Comparison of ENCODE assay signal across 16 mouse cellular contexts in the genomic region with DNA sequence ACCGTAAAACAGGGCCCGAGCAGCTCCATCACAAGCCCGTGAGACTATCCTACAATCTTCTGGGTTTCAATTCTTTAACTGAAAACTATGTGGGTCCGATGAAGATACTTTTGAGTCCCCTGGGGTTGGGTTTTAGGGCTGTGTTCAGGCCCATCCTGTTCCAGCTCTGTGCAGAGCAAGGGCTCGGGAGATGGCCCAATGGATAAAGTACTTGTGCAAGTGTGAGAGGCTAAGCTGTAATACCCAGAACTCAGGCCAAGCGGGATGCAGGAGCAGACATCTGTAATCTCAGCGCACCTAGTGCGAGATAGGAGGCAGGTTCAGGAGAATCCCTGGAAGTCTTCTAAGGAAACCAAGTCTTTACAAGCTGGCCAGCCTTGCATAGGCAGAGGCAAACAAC.
"Had no signal": no experiment of that assay in that cellular context is flagged by ENCODE, and none has a peak within 500 bp of the region (broad histone marks: within the 10 kb centered on the region; RNA-seq: fewer than 3 reads in every experiment).

No protein-coding gene starts in this region.

- H3K4me3 ChIP-seq: layer of hippocampus, adult 2 months; limb, embryonic 10.5 days; limb, embryonic 13.5 days; midbrain, embryonic 12.5 days; midbrain, embryonic 15.5 days had no signal

- H3K9ac ChIP-seq: limb, embryonic 13.5 days; liver, embryonic 14.5 days; liver, postnatal 0 days; lung, embryonic 14.5 days; midbrain, embryonic 12.5 days; midbrain, embryonic 15.5 days had no signal

- H3K36me3 ChIP-seq: midbrain, embryonic 12.5 days; midbrain, embryonic 15.5 days had no signal

- H3K27ac ChIP-seq: kidney, postnatal 0 days; layer of hippocampus, adult 2 months; limb, embryonic 10.5 days; limb, embryonic 13.5 days; liver, embryonic 14.5 days; macrophage; midbrain, embryonic 12.5 days; midbrain, embryonic 15.5 days had no signal

- ATAC-seq: lung, postnatal 0 days; midbrain, embryonic 15.5 days had no signal

- H3K27me3 ChIP-seq: limb, embryonic 13.5 days; midbrain, embryonic 12.5 days; midbrain, embryonic 15.5 days had no signal

- H3K9me3 ChIP-seq: limb, embryonic 10.5 days; limb, embryonic 13.5 days; midbrain, embryonic 12.5 days; midbrain, embryonic 15.5 days had no signal

- H3K4me2 ChIP-seq: limb, embryonic 13.5 days; lung, embryonic 14.5 days; midbrain, embryonic 12.5 days; midbrain, embryonic 15.5 days had no signal

- DNase-seq: kidney, adult 2 months; kidney, postnatal 25 days; layer of hippocampus, adult 9-11 months; liver; liver, postnatal 0 days; lung, embryonic 14.5 days; thymus, postnatal 25 days had no signal
